Mouse (Mus musculus) embryonic fibroblast, embryonic 13.5 days (primary cell): ENCODE results near the gene Fam213a.

Experiments
- CTCF ChIP-seq: IDR thresholded peaks from 2 replicates; pipeline ENCODE4 v1.5.1; 2011; ENCODE audit warnings: mild to moderate bottlenecking, control low read depth, low read length, moderate library complexity, borderline replicate concordance; ENCODE audit not compliant: insufficient read depth
- POLR2A ChIP-seq: IDR thresholded peaks from 2 replicates; pipeline ENCODE4 v1.6.1; 2011; ENCODE audit warnings: low read depth, mild to moderate bottlenecking, control low read depth, low read length, moderate library complexity

DNA sequence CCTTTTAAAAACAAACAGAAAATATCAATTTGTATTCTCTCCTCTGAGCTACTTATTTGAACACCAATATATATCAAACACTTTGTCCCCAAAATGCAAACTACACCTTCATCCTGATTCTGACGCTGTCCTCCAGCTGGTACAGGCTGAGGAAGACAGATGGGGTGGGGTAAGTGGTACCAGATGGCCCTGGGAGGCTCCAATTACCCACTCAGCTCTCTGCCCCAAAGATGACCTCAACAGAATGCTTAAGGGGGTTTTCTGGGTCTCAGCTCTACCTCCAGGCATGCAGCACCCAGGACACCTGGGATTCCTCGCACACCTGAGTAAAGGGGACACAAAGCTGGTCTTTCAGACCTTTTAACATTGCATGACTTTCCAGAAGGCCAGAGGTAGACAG lies 60.9 kb downstream of the Fam213a start:
- no peak for TF ChIP-seq POLR2A
- no peak for TF ChIP-seq CTCF
